Mouse (Mus musculus) heart, embryonic 12.5 days (tissue): ENCODE results near the gene 4930595D18Rik. TPM values are rescaled to one million over a fixed set of nuclear protein-coding genes. Genes with fewer than 3 reads are reported as not detected.

Experiments
- ATAC-seq: fragments of 200-750 bp; cut with Nextera tagmentation; 2 replicates; pipeline ENCODE4 v1.8.0; 2017; ENCODE audit warnings: moderate TSS enrichment, moderate library complexity; ENCODE audit not compliant: insufficient number of reproducible peaks, low FRiP score
- H3K27ac ChIP-seq: fragments of 300-500 bp; sonication (generic); 2 replicates; pipeline ENCODE4 v1.5.1; 2016; ENCODE audit warnings: mild to moderate bottlenecking, moderate library complexity; ENCODE audit not compliant: poor library complexity, severe bottlenecking
- H3K27me3 ChIP-seq: fragments of 300-500 bp; sonication (generic); replicated peaks from 2 replicates; pipeline ENCODE4 v1.6.1; 2016; ENCODE audit warnings: mild to moderate bottlenecking, moderate library complexity
- H3K36me3 ChIP-seq: fragments of 300-500 bp; sonication (generic); 2 replicates; pipeline ENCODE4 v1.6.1; 2016; ENCODE audit warnings: mild to moderate bottlenecking, moderate library complexity
- H3K4me1 ChIP-seq: fragments of 300-500 bp; sonication (generic); replicated peaks from 2 replicates; pipeline ENCODE4 v1.6.1; 2016; ENCODE audit warnings: mild to moderate bottlenecking
- H3K4me2 ChIP-seq: fragments of 300-500 bp; sonication (generic); 2 replicates; pipeline ENCODE4 v1.6.1; 2016; ENCODE audit warnings: mild to moderate bottlenecking, moderate library complexity
- H3K4me3 ChIP-seq: fragments of 300-500 bp; sonication (generic); 2 replicates; pipeline ENCODE4 v1.5.1; 2016; ENCODE audit warnings: mild to moderate bottlenecking
- H3K9ac ChIP-seq: fragments of 300-500 bp; sonication (generic); 2 replicates; pipeline ENCODE4 v1.6.1; 2016; ENCODE audit warnings: mild to moderate bottlenecking, moderate library complexity
- H3K9me3 ChIP-seq: fragments of 300-500 bp; sonication (generic); replicated peaks from 2 replicates; pipeline ENCODE4 v1.6.1; 2016; ENCODE audit warnings: mild to moderate bottlenecking, moderate library complexity
- WGBS: fragments of 180-500 bp; shearing (Covaris S2); methylation state at CpG from one replicate; pipeline ENCODE4 v1.1.7; 2016; 5-methylcytosine and 5-hydroxymethylcytosine counted together
- polyA plus RNA-seq: library from polyadenylated mRNA; unstranded; fragments of >200 nt; fragmentation: Nextera tagmentation; extraction: Ambion mirVana; gene quantifications from 2 replicates; pipeline ENCODE4 v1.2.1, GENCODE M21; 2016

The 4930595D18Rik gene
- polyA plus RNA-seq, 1 experiment from 2014 or later: not detected

- no peak for ATAC-seq
These were observed 48.3 kb downstream of the 4930595D18Rik start for GRCm38 (mm10) chr12:111135953-111136352.

GRCm38 (mm10) chr12:111134791-111135733 lies 49.2 kb downstream of the 4930595D18Rik start:
- WGBS: 52% methylated on average over 19 of the region's 19 CpGs
- H3K27me3 ChIP-seq: no peaks in the 10 kb centered on the region
- no peak overlapping the region for H3K27ac ChIP-seq
- H3K4me3 ChIP-seq: no peak overlapping the region
- H3K9me3 ChIP-seq: peaks cover 12% of the 10 kb centered on the region
- no peaks in the 10 kb centered on the region for H3K36me3 ChIP-seq
- peak overlapping the region; percentile 25; the same call in 1 of the 2 replicates for H3K4me2 ChIP-seq
- no peak for ATAC-seq
- no peak overlapping the region for H3K9ac ChIP-seq
- peaks cover 15% of the 10 kb centered on the region for H3K4me1 ChIP-seq

More at GRCm38 (mm10) chr12:111135953-111136352, 48.3 kb downstream of the 4930595D18Rik start:
- Histone ChIP-seq H3K9me3 (peaks cover 12% of the 10 kb centered on the region), H3K9ac (no peak overlapping the region), H3K4me3 (no peak overlapping the region), H3K36me3 (no peaks in the 10 kb centered on the region), H3K4me1 (peaks cover 15% of the 10 kb centered on the region), H3K4me2 (no peak overlapping the region), H3K27me3 (no peaks in the 10 kb centered on the region), H3K27ac (no peak overlapping the region)
- WGBS: 73% methylated on average over 3 of the region's 3 CpGs

- Histone ChIP-seq H3K4me2 (no peak overlapping the region), H3K9me3 (peaks cover 7% of the 10 kb centered on the region), H3K27ac (no peak overlapping the region), H3K36me3 (no peaks in the 10 kb centered on the region), H3K27me3 (no peaks in the 10 kb centered on the region), H3K4me3 (no peak overlapping the region), H3K4me1 (peaks cover 15% of the 10 kb centered on the region), H3K9ac (no peak overlapping the region)
- 86% methylated on average over 7 of the region's 7 CpGs for WGBS
- ATAC-seq: no peak
These were observed 50.1 kb downstream of the 4930595D18Rik start for GRCm38 (mm10) chr12:111134169-111134568.

GRCm38 (mm10) chr12:111125666-111126065 lies 58.6 kb downstream of the 4930595D18Rik start:
- 74% methylated on average over 6 of the region's 6 CpGs for WGBS
- peaks cover 14% of the 10 kb centered on the region; the same call in 1 of the 2 replicates for H3K36me3 ChIP-seq
- H3K9me3 ChIP-seq: peaks cover 9% of the 10 kb centered on the region
- no peak overlapping the region for H3K4me2 ChIP-seq
- no peaks in the 10 kb centered on the region for H3K27me3 ChIP-seq
- no peak for ATAC-seq
- no peak overlapping the region for H3K4me3 ChIP-seq
- no peaks in the 10 kb centered on the region for H3K4me1 ChIP-seq
- no peak overlapping the region for H3K27ac ChIP-seq
- H3K9ac ChIP-seq: no peak overlapping the region

GRCm38 (mm10) chr12:111124601-111125260 lies 59.6 kb downstream of the 4930595D18Rik start:
- 74% methylated on average over 14 of the region's 14 CpGs for WGBS
- Histone ChIP-seq H3K36me3 (peaks cover 20% of the 10 kb centered on the region), H3K27ac (no peak overlapping the region), H3K27me3 (no peaks in the 10 kb centered on the region), H3K9ac (no peak overlapping the region), H3K4me1 (no peaks in the 10 kb centered on the region), H3K4me2 (no peak overlapping the region), H3K9me3 (peaks cover 9% of the 10 kb centered on the region), H3K4me3 (no peak overlapping the region)
- ATAC-seq: no peak

GRCm38 (mm10) chr12:111122332-111122852 lies 61.9 kb downstream of the 4930595D18Rik start:
- Histone ChIP-seq H3K9ac (no peak overlapping the region), H3K4me2 (no peak overlapping the region), H3K27ac (no peak overlapping the region), H3K9me3 (peaks cover 9% of the 10 kb centered on the region), H3K36me3 (peaks cover 44% of the 10 kb centered on the region), H3K4me1 (no peaks in the 10 kb centered on the region), H3K27me3 (no peaks in the 10 kb centered on the region), H3K4me3 (no peak overlapping the region)
- ATAC-seq: no peak

- H3K9me3 ChIP-seq: peaks cover 9% of the 10 kb centered on the region
- ATAC-seq: no peak
- whole genome bisulfite sequencing: 92% methylated on average over 9 of the region's 9 CpGs
These were observed 63.2 kb downstream of the 4930595D18Rik start for GRCm38 (mm10) chr12:111120976-111121645.

GRCm38 (mm10) chr12:111119506-111120085 lies 64.7 kb downstream of the 4930595D18Rik start:
- H3K36me3 ChIP-seq: peaks cover 63% of the 10 kb centered on the region
- H3K9ac ChIP-seq: no peak overlapping the region
- no peak for ATAC-seq
- H3K27ac ChIP-seq: no peak overlapping the region
- H3K4me3 ChIP-seq: no peak overlapping the region
- H3K9me3 ChIP-seq: peaks cover 9% of the 10 kb centered on the region
- H3K4me2 ChIP-seq: no peak overlapping the region
- H3K27me3 ChIP-seq: no peaks in the 10 kb centered on the region
- WGBS: 93% methylated on average over 5 of the region's 5 CpGs
- no peaks in the 10 kb centered on the region; the same call in 1 of the 2 replicates for H3K4me1 ChIP-seq

More at GRCm38 (mm10) chr12:111120976-111121645, 63.2 kb downstream of the 4930595D18Rik start:
- Histone ChIP-seq H3K4me2 (no peak overlapping the region), H3K36me3 (peaks cover 53% of the 10 kb centered on the region), H3K4me1 (no peaks in the 10 kb centered on the region; the same call in 1 of the 2 replicates), H3K9ac (no peak overlapping the region), H3K27me3 (no peaks in the 10 kb centered on the region), H3K4me3 (no peak overlapping the region), H3K27ac (no peak overlapping the region)

GRCm38 (mm10) chr12:111114593-111114992 lies 69.7 kb downstream of the 4930595D18Rik start:
- no peaks in the 10 kb centered on the region for H3K9me3 ChIP-seq
- H3K36me3 ChIP-seq: peaks cover 90% of the 10 kb centered on the region
- no peaks in the 10 kb centered on the region; the same call in 1 of the 2 replicates for H3K4me1 ChIP-seq
- no peak overlapping the region for H3K9ac ChIP-seq
- H3K27ac ChIP-seq: no peak overlapping the region
- H3K4me2 ChIP-seq: no peak overlapping the region
- no peak overlapping the region for H3K4me3 ChIP-seq
- no peaks in the 10 kb centered on the region for H3K27me3 ChIP-seq
- 90% methylated on average over 5 of the region's 5 CpGs for WGBS
- no peak for ATAC-seq

- Histone ChIP-seq H3K9ac (no peak overlapping the region), H3K36me3 (peaks cover 89% of the 10 kb centered on the region), H3K9me3 (no peaks in the 10 kb centered on the region), H3K4me1 (peaks cover 7% of the 10 kb centered on the region; the same call in 1 of the 2 replicates), H3K27me3 (no peaks in the 10 kb centered on the region), H3K4me2 (no peak overlapping the region), H3K4me3 (no peak overlapping the region), H3K27ac (no peak overlapping the region)
- ATAC-seq: no peak
- WGBS: 91% methylated on average over 8 of the region's 8 CpGs
These were observed 73.1 kb downstream of the 4930595D18Rik start for GRCm38 (mm10) chr12:111111176-111111575.
